Mouse (Mus musculus): ENCODE results near the gene Hoxd3.

- TF ChIP-seq POLR2A (IDR thresholded peaks at IDR 0.05; ENCODE audit: insufficient read depth, low read length) (no peak), CTCF (IDR thresholded peaks at IDR 0.05; ENCODE audit: low read depth, low read length) (no peak), EP300 (IDR thresholded peaks at IDR 0.05; ENCODE audit: insufficient read depth, low read depth, low read length) (no peak)
Measured at GRCm38 (mm10) chr2:74713239-74714150, 1.8 kb downstream of the Hoxd3 start.

All from ES-Bruce4 (cell line).